Mouse (Mus musculus) forelimb bud, embryonic 11.5 days (tissue): ENCODE measurements at regions not wholly inside any gene's neighbourhood (a gene's known extent, or its start where the extent isn't known, plus 50 kb on each side); places are given as distances from the start of the nearest gene placed in this dataset.

Experiments
- DNase-seq: peaks from one replicate; pipeline ENCODE4 v3.0.0-alpha.2; 2012; ENCODE audit warnings: low read depth, low spot score

GRCm38 (mm10) chr8:100942680-100943427 lies 1526.6 kb upstream of the Cdh8 start:
- DNase-seq, result no peak

- DNase-seq, result no peak
These were observed 1523.3 kb upstream of the Cdh8 start for GRCm38 (mm10) chr8:100939533-100939932.

GRCm38 (mm10) chr8:100890307-100890706 lies 1474.0 kb upstream of the Cdh8 start:
- DNase-seq, result no peak

GRCm38 (mm10) chr8:100865624-100866023 lies 1449.4 kb upstream of the Cdh8 start:
- no peak for DNase-seq

- DNase-seq, result peak; percentile 38
These were observed 1434.7 kb upstream of the Cdh8 start for GRCm38 (mm10) chr8:100850822-100851437.
